Mouse (Mus musculus) urinary bladder, adult 2 months (tissue): ENCODE measurements around the gene Ptrhd1. TPM values are rescaled to one million over a fixed set of nuclear protein-coding genes. Genes with fewer than 3 reads are reported as not detected.
"Not testable (repeated sequence)": the region's sequence is repeated elsewhere in the genome, so short reads cannot be mapped to it uniquely, and the experiment has no call there.

Experiments used
- DNase-seq: peaks from one replicate; pipeline ENCODE4 v3.0.0; 2022; ENCODE audit warnings: low spot score
- polyA plus RNA-seq: library from polyadenylated mRNA; depleted of rRNA; stranded (reverse); fragments of >200 nt; gene quantifications from 2 replicates; pipeline ENCODE4 v1.2.3, GENCODE M21; 2012; rRNA removed

The Ptrhd1 gene
- 3.1 and 3.5 TPM in 2 replicates for polyA plus RNA-seq

GRCm38 (mm10) chr12:4233572-4234508, at the start of gene Ptrhd1, which contains the start of gene Cenpo:
TSS of gene Ptrhd1 (plus strand) at chr12:4234027.
TSS of gene Cenpo (minus strand) at chr12:4234294.
- DNase-seq = peak; percentile 91

GRCm38 (mm10) chr12:4184648-4185047, 49.2 kb upstream of the Ptrhd1 start:
- DNase-seq = no peak

DNA sequence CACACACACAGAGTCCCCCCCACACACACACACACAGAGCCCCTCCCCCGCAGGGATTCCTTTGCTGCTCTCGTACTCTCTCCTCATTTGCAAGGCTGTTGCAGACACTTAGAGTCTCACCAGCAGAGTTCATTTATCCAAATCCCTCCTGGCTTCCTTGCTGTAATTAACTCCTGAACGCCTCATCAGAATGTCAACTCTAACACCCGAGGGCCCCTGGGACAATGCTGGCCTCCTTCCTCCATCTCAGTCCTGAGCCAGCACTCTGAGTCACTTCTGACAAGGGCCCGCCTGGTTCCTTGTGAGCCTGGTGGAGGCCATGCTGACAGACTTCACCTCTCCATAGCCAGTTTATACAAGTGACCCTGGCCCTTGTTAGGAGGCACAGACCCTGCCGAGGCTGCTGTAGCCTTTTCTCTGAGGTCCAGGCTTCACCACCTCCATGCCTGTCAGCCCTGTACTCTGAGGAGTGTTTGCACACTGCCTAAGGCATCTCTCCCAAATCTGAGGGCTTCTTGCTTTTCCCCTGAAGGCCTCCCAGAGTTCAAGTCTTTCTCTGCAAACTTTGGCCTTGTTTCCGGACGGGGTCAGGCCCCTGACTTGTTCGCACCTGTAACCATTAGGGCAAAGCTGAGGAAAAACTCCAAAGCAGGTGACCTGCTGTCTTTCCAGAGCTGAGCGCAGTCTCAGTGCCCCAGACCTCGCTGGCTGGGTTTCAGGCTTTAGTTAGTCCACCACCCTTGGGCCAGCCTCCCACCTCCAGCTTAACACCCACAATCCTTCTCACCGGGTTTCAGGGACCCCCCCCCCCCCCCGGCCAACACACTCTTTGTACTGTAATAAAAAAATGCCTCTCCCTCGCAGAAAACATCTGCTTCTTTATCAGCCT, 45.4 kb upstream of the Ptrhd1 start:
- DNase-seq = no peak

DNA sequence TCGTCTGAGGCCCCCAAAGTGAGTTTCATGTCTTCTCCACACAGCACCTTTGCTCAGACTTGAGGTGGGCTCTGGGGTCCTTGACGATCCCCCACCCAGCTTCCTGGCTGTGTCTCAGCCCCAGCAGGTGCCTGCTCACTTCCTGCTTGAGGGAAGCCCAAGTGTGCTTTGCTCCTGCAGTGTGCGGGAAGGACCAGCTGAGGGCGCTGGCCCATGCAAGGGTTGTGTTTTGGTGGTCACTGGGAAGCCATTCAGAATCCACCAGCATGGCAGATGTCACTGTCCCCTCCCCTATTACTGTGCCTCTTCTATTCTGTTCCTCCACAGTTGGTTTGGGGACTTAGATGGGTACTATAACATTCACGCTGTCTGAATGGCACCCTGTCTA, 44.8 kb upstream of the Ptrhd1 start:
- no peak for DNase-seq

- DNase-seq = no peak
Measured at GRCm38 (mm10) chr12:4192514-4192913, 41.3 kb upstream of the Ptrhd1 start.

GRCm38 (mm10) chr12:4193025-4193740, 40.6 kb upstream of the Ptrhd1 start:
- no peak for DNase-seq

DNA sequence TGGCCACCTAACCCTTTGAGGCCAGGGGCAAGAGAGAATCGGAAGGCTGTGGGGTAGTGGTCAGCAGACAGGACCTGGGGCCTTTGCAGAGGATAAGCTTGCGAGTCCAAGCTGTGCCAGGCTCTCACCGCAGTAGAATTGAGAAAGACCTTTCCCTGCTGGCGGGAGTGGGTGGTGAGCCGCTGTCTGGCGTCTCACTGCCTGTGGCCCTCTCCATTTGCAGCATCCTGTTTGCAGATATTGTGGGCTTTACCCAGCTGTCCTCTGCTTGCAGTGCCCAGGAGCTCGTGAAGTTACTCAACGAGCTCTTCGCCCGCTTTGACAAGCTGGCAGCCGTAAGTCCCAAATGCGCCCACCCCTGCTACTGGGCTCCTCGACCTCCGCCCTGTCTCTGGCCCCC, 39.2 kb upstream of the Ptrhd1 start:
- no peak for DNase-seq

GRCm38 (mm10) chr12:4198702-4199101, 35.1 kb upstream of the Ptrhd1 start:
- DNase-seq = peak; percentile 6

DNA sequence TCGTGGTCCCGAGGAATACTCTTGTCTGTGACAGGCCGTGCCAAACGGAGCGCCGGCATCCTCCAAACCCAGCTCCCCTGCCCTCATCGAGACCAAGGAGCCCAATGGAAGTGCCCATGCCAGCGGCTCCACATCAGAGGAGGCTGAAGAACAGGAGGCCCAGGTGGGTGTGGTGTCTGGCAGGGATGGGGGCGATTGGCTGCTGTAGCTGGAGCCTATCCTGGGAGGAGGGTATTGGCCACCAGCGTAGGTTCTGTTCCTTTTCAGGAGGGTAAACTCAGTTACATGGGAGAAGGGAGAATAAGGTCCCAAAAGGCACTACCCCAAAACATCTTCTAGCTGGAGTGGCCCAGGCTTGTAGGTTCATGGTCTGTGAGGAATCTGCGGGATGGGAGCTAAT, 34.6 kb upstream of the Ptrhd1 start:
- DNase-seq = peak; percentile 14

DNA sequence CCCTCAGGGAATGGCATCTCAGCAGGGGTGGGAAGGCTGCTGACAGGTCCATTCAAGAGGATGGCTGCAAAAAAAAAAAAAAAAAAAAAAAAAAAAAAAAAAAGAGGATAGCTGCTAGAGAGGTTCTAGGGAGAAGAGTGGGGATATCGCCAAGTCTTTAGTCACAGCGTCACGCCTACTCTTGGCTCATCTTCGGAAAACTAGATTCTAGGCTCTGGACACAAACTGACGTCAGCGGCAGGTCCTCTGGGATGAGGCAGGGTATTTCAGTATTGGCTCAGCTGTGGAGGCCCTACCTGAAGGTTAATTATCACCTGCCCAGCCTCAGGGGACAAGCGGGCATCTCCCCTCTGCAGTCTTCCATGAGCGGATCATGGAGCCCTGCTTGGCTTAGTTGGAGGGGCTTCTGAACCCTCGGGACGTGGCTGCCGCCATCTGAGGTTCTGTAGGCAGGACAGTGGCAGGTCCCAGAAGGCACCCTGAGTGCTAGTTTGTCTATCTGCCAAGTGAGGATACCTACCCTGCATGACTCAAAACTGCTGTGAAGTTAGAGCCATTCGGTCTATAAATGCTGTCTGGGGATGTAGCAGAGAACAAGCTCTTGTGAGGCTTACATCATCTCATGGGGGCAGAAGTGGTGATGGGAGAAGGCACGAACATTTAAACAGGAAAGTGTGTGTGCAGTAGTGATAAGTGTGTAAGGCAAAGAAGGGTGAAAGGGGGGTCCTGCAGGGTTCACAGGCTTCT, 32.2 kb upstream of the Ptrhd1 start:
- DNase-seq = peak; percentile 18

DNA sequence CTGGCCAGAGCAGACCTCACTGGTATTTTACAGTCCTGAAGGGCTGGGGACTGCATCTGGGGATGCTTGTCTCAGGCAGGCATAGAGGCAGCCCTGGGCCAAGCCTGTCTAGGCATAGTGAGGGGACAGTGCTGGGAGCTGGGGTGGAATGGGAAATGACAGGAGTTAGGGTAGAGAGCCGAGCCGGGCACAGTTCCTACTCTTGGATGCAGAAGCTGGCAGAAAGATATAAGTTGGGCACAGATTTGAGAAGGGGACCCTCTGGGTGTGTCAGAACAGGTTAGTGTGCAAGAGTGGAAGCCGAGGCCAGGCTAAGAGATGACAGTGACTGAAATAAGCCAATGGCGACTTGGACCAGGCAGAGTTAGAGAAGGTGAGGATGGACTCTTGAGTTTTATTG, 31.6 kb upstream of the Ptrhd1 start:
- DNase-seq = peak; percentile 12

DNA sequence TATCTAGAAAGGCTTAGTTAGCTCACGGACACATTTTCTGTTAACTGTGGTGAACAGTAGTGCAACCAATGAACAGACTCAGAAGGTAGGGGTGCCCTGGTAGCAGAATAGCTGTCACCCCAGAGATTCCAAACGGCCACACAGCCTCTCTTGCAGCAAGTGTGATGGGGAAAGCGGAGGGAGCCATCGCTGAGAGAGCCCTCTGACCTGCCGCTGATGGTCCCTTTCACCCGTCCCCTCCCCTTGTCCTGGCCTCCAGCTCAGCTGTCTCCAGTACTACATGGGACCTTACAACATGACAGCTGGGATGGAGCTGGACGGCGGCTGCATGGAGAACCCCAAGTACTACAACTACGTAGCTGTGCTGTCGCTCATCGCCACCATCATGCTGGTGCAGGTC, 27.7 kb upstream of the Ptrhd1 start:
- peak; percentile 13 for DNase-seq

- peak; percentile 20 for DNase-seq
Measured at GRCm38 (mm10) chr12:4208405-4209133, 25.3 kb upstream of the Ptrhd1 start.

DNA sequence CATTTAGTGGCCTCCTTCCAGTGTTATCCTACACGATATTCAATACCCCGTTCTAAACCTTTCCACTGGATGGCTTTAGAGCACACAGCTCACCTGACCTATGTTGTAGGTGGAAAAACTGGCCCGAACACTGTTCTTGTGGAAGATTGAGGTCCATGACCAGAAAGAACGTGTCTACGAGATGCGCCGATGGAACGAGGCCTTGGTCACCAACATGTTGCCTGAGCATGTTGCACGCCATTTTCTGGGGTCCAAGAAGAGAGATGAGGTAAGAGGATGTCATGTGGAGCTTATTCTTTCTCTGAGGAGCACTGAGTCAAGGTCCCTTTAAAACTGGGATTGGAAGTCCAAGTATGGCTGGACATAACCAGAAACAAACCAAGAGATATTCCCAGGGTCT, 24.6 kb upstream of the Ptrhd1 start:
- peak; percentile 7 for DNase-seq

- peak; percentile 16 for DNase-seq
Measured at GRCm38 (mm10) chr12:4211174-4211573, 22.7 kb upstream of the Ptrhd1 start.

- DNase-seq = no peak
Measured at GRCm38 (mm10) chr12:4212908-4213307, 20.9 kb upstream of the Ptrhd1 start.

- DNase-seq = no peak
Measured at GRCm38 (mm10) chr12:4230156-4230555, 3.7 kb upstream of the Ptrhd1 start.

DNA sequence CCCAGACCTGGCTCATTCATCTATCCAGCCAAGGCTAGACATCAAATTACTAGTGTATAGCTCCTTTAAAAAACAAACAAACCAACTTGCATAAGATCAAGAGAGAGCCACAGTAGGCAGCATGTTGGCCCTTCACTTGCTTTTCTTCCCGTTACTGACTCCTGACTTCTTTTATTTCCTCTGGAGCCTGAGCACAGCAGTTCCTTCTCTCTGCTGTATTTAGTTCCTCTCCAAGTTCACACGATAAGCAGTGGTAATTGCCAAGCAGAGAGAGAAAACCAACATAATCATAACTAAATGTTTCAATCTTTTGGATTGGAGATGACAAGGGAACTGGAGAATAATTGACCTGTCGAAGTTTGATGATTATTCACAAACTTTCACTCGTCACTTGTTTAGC, 1.1 kb upstream of the Ptrhd1 start:
- no peak for DNase-seq

GRCm38 (mm10) chr12:4237481-4237880, 3.7 kb downstream of the Ptrhd1 start:
- no peak for DNase-seq

GRCm38 (mm10) chr12:4240281-4240680, 6.5 kb downstream of the Ptrhd1 start:
- not testable (repeated sequence) for DNase-seq
